Mouse (Mus musculus): ENCODE measurements around the gene Ubtd2.

- no peak for TF ChIP-seq EP300 (optimal IDR thresholded peaks at IDR 0.05)
- no peak for TF ChIP-seq CTCF (IDR thresholded peaks at IDR 0.05; ENCODE audit: low read depth)
These were observed 107.5 kb downstream of the Ubtd2 start for GRCm38 (mm10) chr11:32562706-32563105.

Data from stomach, postnatal 0 days (tissue).